Mouse (Mus musculus) olfactory bulb, adult 2 months (tissue): ENCODE measurements at regions not wholly inside any gene's neighbourhood (a gene's known extent, or its start where the extent isn't known, plus 50 kb on each side); places are given as distances from the start of the nearest gene placed in this dataset.

Experiments
- H3K27ac ChIP-seq: fragments of 200-500 bp; 2 replicates; pipeline ENCODE4 v1.5.1; 2012; ENCODE audit warnings: low read depth, low read length; ENCODE audit not compliant: insufficient read depth
- H3K4me1 ChIP-seq: fragments of 200-500 bp; 2 replicates; pipeline ENCODE4 v1.6.1; 2012; ENCODE audit warnings: low read length; ENCODE audit not compliant: control insufficient read depth, insufficient read depth
- H3K4me3 ChIP-seq: fragments of 200-500 bp; 2 replicates; pipeline ENCODE4 v1.5.1; 2012; ENCODE audit warnings: mild to moderate bottlenecking, low read depth, low read length, moderate library complexity; ENCODE audit not compliant: insufficient read depth
- CTCF ChIP-seq: fragments of 200-500 bp; IDR thresholded peaks from 2 replicates; pipeline ENCODE4 v1.5.1; 2012; ENCODE audit warnings: low read depth, mild to moderate bottlenecking, low read length, moderate library complexity; ENCODE audit not compliant: insufficient read depth
- POLR2A ChIP-seq: fragments of 200-500 bp; IDR thresholded peaks from 2 replicates; pipeline ENCODE4 v1.6.1; 2012; ENCODE audit warnings: mild to moderate bottlenecking, low read depth, low read length, moderate library complexity; ENCODE audit not compliant: insufficient read depth
- WGBS: fragments of 180-500 bp; shearing (Covaris S2); methylation state at CpG from one replicate; pipeline ENCODE4 v1.1.7; 2018; 5-methylcytosine and 5-hydroxymethylcytosine counted together

DNA sequence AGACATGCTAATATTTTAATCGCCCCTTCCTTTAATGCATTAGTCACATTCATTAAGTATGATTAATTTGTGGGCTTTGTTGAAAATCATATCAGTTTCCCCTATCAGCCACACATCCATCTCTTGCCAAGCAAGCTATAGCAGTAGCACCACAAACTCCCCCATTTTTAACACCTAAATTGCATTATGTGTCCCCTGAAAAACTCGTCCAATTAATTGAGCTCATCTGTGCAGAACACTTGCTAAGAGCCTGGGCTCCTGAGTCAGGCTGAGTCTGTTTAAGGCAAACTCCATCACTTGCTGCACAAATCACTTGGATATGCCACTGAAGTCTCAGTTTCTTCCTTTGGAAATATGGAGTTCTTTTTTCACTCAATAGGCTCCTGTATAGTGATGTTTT lies 242.7 kb upstream of the Vstm2b start:
- Histone ChIP-seq H3K4me1 (no peaks in the 10 kb centered on the region), H3K4me3 (no peak overlapping the region), H3K27ac (no peak overlapping the region)
- TF ChIP-seq CTCF (no peak), POLR2A (no peak)
- 80% methylated on average over 2 of the region's 2 CpGs for WGBS

DNA sequence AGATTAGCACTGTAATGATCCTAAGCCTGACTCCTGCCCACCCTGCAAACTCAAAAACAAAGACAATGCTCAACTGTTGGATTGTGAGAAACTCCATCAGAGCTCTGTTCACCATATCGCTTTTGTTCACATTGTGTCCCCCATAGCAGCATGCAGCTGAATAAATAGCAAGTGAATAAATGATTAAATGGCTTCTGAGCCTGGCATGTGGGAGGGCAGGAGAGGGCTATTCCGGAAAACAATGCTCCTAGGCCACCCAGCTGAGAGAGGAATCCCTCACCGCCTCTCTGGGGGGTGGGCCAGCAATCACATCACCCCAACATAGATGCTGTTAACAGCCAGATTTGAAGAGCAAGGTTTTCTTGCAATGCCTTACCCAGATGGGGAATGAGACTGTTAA lies 238.5 kb upstream of the Vstm2b start:
- TF ChIP-seq POLR2A (no peak), CTCF (no peak)
- Histone ChIP-seq H3K4me1 (no peaks in the 10 kb centered on the region), H3K4me3 (no peak overlapping the region), H3K27ac (no peak overlapping the region)
- 26% methylated on average over 3 of the region's 3 CpGs for WGBS

DNA sequence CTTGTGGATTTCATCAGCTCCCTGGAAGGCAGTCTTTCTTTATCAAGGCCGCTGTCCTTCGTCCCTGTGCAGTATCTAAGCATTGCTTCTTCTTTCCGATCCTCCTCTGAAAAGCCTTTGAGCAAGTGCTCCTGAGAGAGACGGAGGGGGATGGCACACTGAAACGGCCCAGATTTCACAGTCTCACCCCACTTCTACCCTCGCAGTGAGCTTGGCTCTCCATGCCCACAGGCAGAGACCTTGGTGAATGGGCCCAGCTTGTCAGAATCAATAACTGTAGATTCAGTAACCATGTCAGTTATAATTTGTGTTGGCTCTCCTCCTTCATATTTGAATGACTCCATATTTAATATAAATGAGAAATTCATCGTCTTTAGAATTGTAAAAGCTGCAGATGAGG lies 234.3 kb upstream of the Vstm2b start:
- WGBS = 91% methylated on average over 7 of the region's 7 CpGs
- TF ChIP-seq CTCF = no peak
- TF ChIP-seq POLR2A = no peak
- Histone ChIP-seq H3K27ac (no peak overlapping the region), H3K4me1 (no peaks in the 10 kb centered on the region), H3K4me3 (no peak overlapping the region)

DNA sequence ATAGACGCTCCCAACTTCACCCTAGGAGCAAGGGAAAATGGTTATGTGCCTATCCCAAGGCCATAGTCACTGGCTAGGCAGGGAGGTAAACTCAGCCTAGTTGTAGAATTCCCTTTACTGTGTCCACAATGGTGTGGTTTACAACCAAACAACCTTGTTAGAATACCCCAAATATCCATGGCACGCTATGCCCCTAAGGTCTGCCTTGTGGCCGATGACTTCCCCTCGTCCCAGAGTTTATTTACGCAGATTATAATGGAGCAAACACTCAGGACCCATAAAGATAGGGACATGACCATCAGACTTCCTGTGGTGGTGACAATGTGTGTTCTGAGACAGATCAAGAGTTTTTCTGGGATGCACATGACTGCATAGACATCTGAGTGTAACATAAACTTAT lies 231.5 kb upstream of the Vstm2b start:
- H3K4me3 ChIP-seq = no peak overlapping the region
- no peak overlapping the region for H3K27ac ChIP-seq
- no peaks in the 10 kb centered on the region for H3K4me1 ChIP-seq
- WGBS = 95% methylated on average over 5 of the region's 5 CpGs
- TF ChIP-seq CTCF (no peak), POLR2A (no peak)

DNA sequence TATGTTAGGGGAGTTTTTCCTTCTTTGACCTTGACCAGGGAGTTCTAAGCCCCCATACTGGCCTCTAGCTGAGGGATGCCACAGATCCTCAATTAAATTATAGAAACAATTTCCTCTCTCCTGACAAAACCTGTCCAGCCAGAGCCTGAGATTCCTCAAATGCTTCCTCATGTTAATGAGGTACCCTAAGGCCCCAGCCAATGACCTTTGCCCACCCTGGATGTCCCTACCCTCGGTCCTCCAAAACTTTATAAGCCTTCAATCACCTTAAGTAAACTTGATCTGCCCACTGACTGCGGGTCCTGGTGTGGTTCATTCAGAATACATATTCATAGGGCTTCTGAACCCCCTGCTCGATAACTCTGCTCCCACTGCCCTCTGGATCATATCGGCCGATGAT lies 227.7 kb upstream of the Vstm2b start:
- WGBS = 89% methylated on average over 5 of the region's 5 CpGs

DNA sequence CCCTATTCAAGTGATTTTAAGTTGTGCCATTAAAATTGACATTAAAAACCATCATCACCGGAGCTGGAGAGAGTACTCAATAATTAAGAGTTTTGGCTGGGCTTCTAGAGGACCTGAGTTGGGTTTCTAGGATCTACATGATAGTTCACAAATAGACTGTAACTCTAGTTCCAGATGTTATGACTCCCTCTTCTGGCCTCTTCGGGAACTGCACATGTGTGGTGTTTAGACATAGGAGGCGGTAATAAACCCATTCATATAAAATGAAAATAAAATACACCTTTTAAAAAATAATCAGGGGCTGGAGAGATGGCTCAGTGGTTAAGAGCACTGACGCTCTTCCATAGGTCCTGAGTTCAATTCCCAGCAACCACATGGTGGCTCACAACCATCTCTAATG lies 227.1 kb upstream of the Vstm2b start:
- TF ChIP-seq POLR2A (no peak), CTCF (no peak)
- H3K4me1 ChIP-seq = no peaks in the 10 kb centered on the region
- 89% methylated on average over 4 of the region's 4 CpGs for WGBS
- H3K27ac ChIP-seq = no peak overlapping the region
- no peak overlapping the region for H3K4me3 ChIP-seq

More for the DNA sequence above, 227.7 kb upstream of the Vstm2b start:
- TF ChIP-seq POLR2A = no peak
- TF ChIP-seq CTCF = no peak
- Histone ChIP-seq H3K4me1 (no peaks in the 10 kb centered on the region), H3K4me3 (no peak overlapping the region), H3K27ac (no peak overlapping the region)

DNA sequence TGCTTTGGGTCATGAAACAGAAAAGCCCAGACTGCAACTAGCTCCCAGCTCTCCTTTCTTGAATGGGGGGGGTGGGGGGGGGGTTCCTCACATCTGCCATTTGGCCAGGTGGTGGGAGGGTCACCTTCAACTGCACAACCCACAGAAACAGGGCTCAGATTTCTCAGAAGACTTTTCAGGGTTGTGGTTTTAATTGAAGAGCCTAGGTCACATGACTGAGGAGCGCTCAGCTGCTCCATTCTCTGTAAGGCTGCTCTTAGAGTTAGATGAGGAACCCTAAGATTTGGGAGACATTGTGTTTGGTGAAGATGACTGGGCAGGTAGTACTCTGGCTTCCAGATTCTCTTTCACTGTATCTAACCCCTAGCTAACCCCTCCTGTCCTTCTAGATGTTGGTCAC lies 225.8 kb upstream of the Vstm2b start:
- Histone ChIP-seq H3K4me3 (no peak overlapping the region), H3K4me1 (no peaks in the 10 kb centered on the region), H3K27ac (no peak overlapping the region)
- 97% methylated on average over 1 of the region's 1 CpGs for WGBS
- TF ChIP-seq CTCF (no peak), POLR2A (no peak)

DNA sequence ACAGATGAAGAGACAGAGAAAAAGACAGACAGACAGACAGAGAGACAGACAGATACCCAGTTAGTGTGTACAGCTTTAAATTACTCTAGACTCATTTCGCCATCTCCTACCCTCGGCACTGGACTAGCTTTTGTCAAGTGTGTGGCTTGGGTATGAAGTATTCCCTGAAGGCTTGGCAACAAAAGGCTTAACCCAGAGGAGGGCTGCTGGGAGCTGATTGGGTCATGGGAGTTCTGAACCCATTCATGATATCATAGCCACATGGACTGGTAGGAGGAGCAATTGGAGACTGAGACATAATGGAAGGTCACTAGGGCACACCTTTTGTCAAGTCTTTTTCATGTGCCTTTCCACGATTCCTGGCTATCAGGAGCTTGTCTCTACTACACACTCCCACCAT lies 223.7 kb upstream of the Vstm2b start:
- no peaks in the 10 kb centered on the region for H3K4me1 ChIP-seq
- 81% methylated on average over 3 of the region's 3 CpGs for WGBS
- no peak overlapping the region for H3K4me3 ChIP-seq
- no peak for TF ChIP-seq CTCF
- TF ChIP-seq POLR2A = no peak
- no peak overlapping the region for H3K27ac ChIP-seq

DNA sequence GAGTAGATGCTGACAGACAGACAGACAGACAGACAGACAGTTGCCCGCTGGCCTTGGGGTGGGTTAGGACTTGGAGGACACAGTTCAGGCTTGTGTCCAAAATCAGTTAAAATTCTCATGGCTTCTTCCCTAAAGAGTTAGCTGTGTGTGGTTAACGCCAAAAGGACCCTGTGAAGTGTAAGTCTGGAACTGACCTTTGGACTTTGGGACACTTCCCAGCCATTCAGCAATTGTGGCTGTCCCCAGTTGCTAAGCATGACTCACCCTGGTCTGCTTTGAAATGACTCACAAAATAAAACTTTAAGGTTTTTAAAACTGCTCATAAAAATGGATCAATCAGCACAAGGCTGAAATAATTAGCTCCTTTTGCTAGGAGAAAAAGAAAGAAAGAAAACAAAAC lies 220.5 kb upstream of the Vstm2b start:
- peaks cover 4% of the 10 kb centered on the region; the same call in 1 of the 2 replicates for H3K4me1 ChIP-seq
- H3K4me3 ChIP-seq = no peak overlapping the region
- WGBS = 74% methylated on average over 2 of the region's 2 CpGs
- no peak overlapping the region for H3K27ac ChIP-seq
- TF ChIP-seq POLR2A = no peak
- TF ChIP-seq CTCF = no peak

DNA sequence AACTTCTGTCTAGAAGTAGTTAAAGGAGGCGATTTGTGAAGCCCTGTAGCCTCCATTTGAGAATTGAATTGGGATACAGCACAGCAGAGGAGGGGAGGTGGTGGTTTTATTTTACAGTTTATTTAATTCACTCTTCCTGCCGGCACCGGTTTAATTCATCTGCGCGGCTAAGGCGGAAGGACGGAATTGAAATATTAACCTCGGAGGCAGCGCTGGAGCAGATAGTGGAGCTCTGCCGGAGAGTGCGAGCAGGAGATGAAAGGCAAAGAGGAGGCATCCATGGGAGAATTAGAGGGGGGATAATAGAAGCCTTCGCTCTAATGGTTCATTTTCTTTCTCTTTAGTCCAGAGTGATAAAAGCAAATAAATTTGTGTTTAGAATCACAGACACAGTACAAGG lies 217.6 kb upstream of the Vstm2b start:
- Histone ChIP-seq H3K4me3 (no peak overlapping the region), H3K27ac (no peak overlapping the region), H3K4me1 (peaks cover 4% of the 10 kb centered on the region; the same call in 1 of the 2 replicates)
- TF ChIP-seq CTCF = no peak
- no peak for TF ChIP-seq POLR2A
- WGBS = 11% methylated on average over 12 of the region's 12 CpGs
